Comparison of ENCODE assay signal across 13 mouse cellular contexts in genomic region chr10:76445996-76446681, GRCm38 (mm10). TPM values are rescaled to one million over a fixed set of nuclear protein-coding genes. Genes with fewer than 3 reads are reported as not detected.
DNase-seq lines count a peak whose midpoint lies in the region; ATAC-seq and TF ChIP-seq lines count a peak whose summit lies in the region.
"Had no signal": no experiment of that assay in that cellular context is flagged by ENCODE, and none has a peak within 500 bp of the region (broad histone marks: within the 10 kb centered on the region; RNA-seq: fewer than 3 reads in every experiment).

No protein-coding gene starts in this region.

- peak overlapping the region; percentile 28; the same call in 1 of the 2 replicates for H3K27ac ChIP-seq in kidney, adult 2 months (ENCODE audit: insufficient read depth, low read depth, low read length)
- no peak overlapping the region for H3K27ac ChIP-seq in kidney, embryonic 15.5 days
- H3K27ac ChIP-seq in heart, embryonic 16.5 days (ENCODE audit: low read length), result peak overlapping the region; percentile 44
- H3K27ac ChIP-seq in liver, embryonic 11.5 days (ENCODE audit: low read depth, low read length), result peak overlapping the region; percentile 59
- H3K27ac ChIP-seq: midbrain, embryonic 10.5 days had no signal

- TF ChIP-seq CTCF in kidney, adult 2 months (conservative IDR thresholded peaks at IDR 0.05; ENCODE audit: insufficient read depth, insufficient read length, low read depth, low read length), result no peak

- WGBS in kidney, adult 2 months, result 64% methylated on average over 4 of the region's 4 CpGs
- 71% methylated on average over 4 of the region's 4 CpGs for WGBS in kidney, embryonic 15.5 days
- 70% methylated on average over 4 of the region's 4 CpGs for WGBS in heart, embryonic 16.5 days
- 38% methylated on average over 4 of the region's 4 CpGs for WGBS in liver, embryonic 11.5 days

- H3K27me3 ChIP-seq in kidney, adult 2 months (replicated peaks; ENCODE audit: control insufficient read depth, insufficient read depth, low read length), result no peaks in the 10 kb centered on the region
- H3K27me3 ChIP-seq in kidney, embryonic 15.5 days, result no peaks in the 10 kb centered on the region
- no peaks in the 10 kb centered on the region for H3K27me3 ChIP-seq in heart, embryonic 16.5 days (ENCODE audit: control insufficient read depth, insufficient read depth, low read length)
- no peaks in the 10 kb centered on the region for H3K27me3 ChIP-seq in liver, embryonic 11.5 days (replicated peaks; ENCODE audit: control insufficient read depth, insufficient read depth, low read length)

- no peak overlapping the region for H3K9ac ChIP-seq in kidney, embryonic 15.5 days
- no peak overlapping the region for H3K9ac ChIP-seq in heart, embryonic 16.5 days (ENCODE audit: low read length)
- no peak overlapping the region for H3K9ac ChIP-seq in liver, embryonic 11.5 days (ENCODE audit: low read depth, low read length)

- peak; percentile 39 for DNase-seq in kidney, adult 2 months
- DNase-seq in liver, embryonic 11.5 days (ENCODE audit: low spot score), result no peak
- peak; percentile 43 for DNase-seq in lung, postnatal 25 days (ENCODE audit: low spot score)
- DNase-seq in thymus, postnatal 14 days, result no peak
- DNase-seq in layer of hippocampus, adult 18-20 months (ENCODE audit: low spot score in 2 of 2), result no peak
- DNase-seq in layer of hippocampus, postnatal 10 days (ENCODE audit: low spot score in 2 of 2), result no peak
- DNase-seq: layer of hippocampus, adult 9-11 months had no signal

- no peak for ATAC-seq in kidney, embryonic 15.5 days (replicated peaks; ENCODE audit: low FRiP score)
- no peak for ATAC-seq in heart, embryonic 16.5 days (replicated peaks; ENCODE audit: extremely low read depth, insufficient read depth, low FRiP score)
- ATAC-seq in liver, embryonic 11.5 days (replicated peaks; ENCODE audit: low FRiP score), result no peak
- ATAC-seq: forebrain, embryonic 14.5 days had no signal

- no peak overlapping the region for H3K4me2 ChIP-seq in kidney, embryonic 15.5 days
- no peak overlapping the region for H3K4me2 ChIP-seq in heart, embryonic 16.5 days (ENCODE audit: low read depth, low read length)
- no peak overlapping the region; the same call in 1 of the 2 replicates for H3K4me2 ChIP-seq in liver, embryonic 11.5 days

- no peak for TF ChIP-seq POLR2A in kidney, adult 2 months (IDR thresholded peaks at IDR 0.05; ENCODE audit: low read depth, low read length)

- no peaks in the 10 kb centered on the region for H3K9me3 ChIP-seq in kidney, embryonic 15.5 days (replicated peaks)
- H3K9me3 ChIP-seq in heart, embryonic 16.5 days (replicated peaks; ENCODE audit: control insufficient read depth, low read length), result no peaks in the 10 kb centered on the region
- no peaks in the 10 kb centered on the region for H3K9me3 ChIP-seq in liver, embryonic 11.5 days (ENCODE audit: control insufficient read depth, low read length)
- H3K9me3 ChIP-seq: midbrain, embryonic 10.5 days had no signal

- no peaks in the 10 kb centered on the region for H3K36me3 ChIP-seq in kidney, adult 2 months (ENCODE audit: control insufficient read depth, insufficient read depth, low read length)
- H3K36me3 ChIP-seq in kidney, embryonic 15.5 days, result no peaks in the 10 kb centered on the region
- H3K36me3 ChIP-seq in heart, embryonic 16.5 days (ENCODE audit: control insufficient read depth, insufficient read depth), result no peaks in the 10 kb centered on the region
- H3K36me3 ChIP-seq in liver, embryonic 11.5 days (ENCODE audit: control insufficient read depth, insufficient read depth, low read length), result no peaks in the 10 kb centered on the region

- H3K4me3 ChIP-seq in kidney, adult 2 months (ENCODE audit: insufficient read depth, low read depth, low read length), result no peak overlapping the region
- no peak overlapping the region for H3K4me3 ChIP-seq in kidney, embryonic 15.5 days (replicated peaks)
- no peak overlapping the region for H3K4me3 ChIP-seq in heart, embryonic 16.5 days (ENCODE audit: low read length)
- no peak overlapping the region for H3K4me3 ChIP-seq in liver, embryonic 11.5 days (ENCODE audit: low read depth, low read length)
- H3K4me3 ChIP-seq: midbrain, embryonic 10.5 days had no signal

- peaks cover 8% of the 10 kb centered on the region; the same call in 1 of the 2 replicates for H3K4me1 ChIP-seq in kidney, adult 2 months (ENCODE audit: control insufficient read depth, insufficient read depth, low read length)
- peaks cover 17% of the 10 kb centered on the region for H3K4me1 ChIP-seq in kidney, embryonic 15.5 days
- H3K4me1 ChIP-seq in heart, embryonic 16.5 days (ENCODE audit: control insufficient read depth, insufficient read depth, low read length), result peaks cover 22% of the 10 kb centered on the region
- H3K4me1 ChIP-seq in liver, embryonic 11.5 days (replicated peaks; ENCODE audit: control insufficient read depth, insufficient read depth, low read length), result peaks cover 31% of the 10 kb centered on the region

RNA-seq across cellular contexts. Expression of gene 2610028H24Rik, which starts 2.7 kb away (rescaled TPM):
- 0.08 and 0.12 TPM in 2 replicates for polyA plus RNA-seq in kidney, adult 2 months (2012; rRNA removed)
- polyA plus RNA-seq in kidney, embryonic 15.5 days (2015; fragmentation: Nextera tagmentation; extraction: Ambion mirVana), result not detected in 2 replicates
- polyA plus RNA-seq in heart, embryonic 16.5 days (2015; fragmentation: Nextera tagmentation; extraction: Ambion mirVana), result 0.76 and 1.1 TPM in 2 replicates
- polyA plus RNA-seq in liver, embryonic 11.5 days (2014; fragmentation: Nextera tagmentation; extraction: Ambion mirVana), result not detected in 2 replicates
- not detected for total RNA-seq in layer of hippocampus, adult 18-20 months (2021)
- not detected for total RNA-seq in layer of hippocampus, postnatal 10 days (2021)
- total RNA-seq: neutrophil, adult 5-6 weeks had no signal
- polyA plus RNA-seq: forebrain, embryonic 14.5 days; midbrain, embryonic 10.5 days had no signal

RNA-seq across cellular contexts. Expression of gene Pcnt, which starts 3.6 kb away (rescaled TPM):
- 14.6 and 14.9 TPM in 2 replicates for polyA plus RNA-seq in kidney, adult 2 months (2012; rRNA removed)
- 13.4 and 16.9 TPM in 2 replicates for polyA plus RNA-seq in kidney, embryonic 15.5 days (2015; fragmentation: Nextera tagmentation; extraction: Ambion mirVana)
- polyA plus RNA-seq in heart, embryonic 16.5 days (2015; fragmentation: Nextera tagmentation; extraction: Ambion mirVana), result 12.6 and 12.9 TPM in 2 replicates
- 17.9 and 27.6 TPM in 2 replicates for polyA plus RNA-seq in liver, embryonic 11.5 days (2014; fragmentation: Nextera tagmentation; extraction: Ambion mirVana)
- 10 to 100 TPM; 20.6 to 23.2 TPM for total RNA-seq in layer of hippocampus, adult 18-20 months (2021)
- total RNA-seq in layer of hippocampus, postnatal 10 days (2021), result 10 to 100 TPM; 14.6 to 15.8 TPM

RNA-seq across cellular contexts. Expression of gene AC141477.1, which starts 5.9 kb away (rescaled TPM):
- not detected in 2 replicates for polyA plus RNA-seq in kidney, adult 2 months (2012; rRNA removed)
- polyA plus RNA-seq in kidney, embryonic 15.5 days (2015; fragmentation: Nextera tagmentation; extraction: Ambion mirVana), result not detected in 2 replicates
- polyA plus RNA-seq in heart, embryonic 16.5 days (2015; fragmentation: Nextera tagmentation; extraction: Ambion mirVana), result not detected in 2 replicates
- not detected in 2 replicates for polyA plus RNA-seq in liver, embryonic 11.5 days (2014; fragmentation: Nextera tagmentation; extraction: Ambion mirVana)
- not detected for total RNA-seq in layer of hippocampus, adult 18-20 months (2021)
- total RNA-seq in layer of hippocampus, postnatal 10 days (2021), result not detected
- total RNA-seq: heart, postnatal 14 days had no signal
- polyA plus RNA-seq: forebrain, embryonic 14.5 days; midbrain, embryonic 10.5 days had no signal

RNA-seq across cellular contexts. Expression of gene Mcm3ap, which starts 22.6 kb away (rescaled TPM):
- polyA plus RNA-seq in kidney, adult 2 months (2012; rRNA removed), result 16.6 and 18.3 TPM in 2 replicates
- polyA plus RNA-seq in kidney, embryonic 15.5 days (2015; fragmentation: Nextera tagmentation; extraction: Ambion mirVana), result 50.9 and 52.1 TPM in 2 replicates
- 33.3 and 36.9 TPM in 2 replicates for polyA plus RNA-seq in heart, embryonic 16.5 days (2015; fragmentation: Nextera tagmentation; extraction: Ambion mirVana)
- 57.8 and 60.9 TPM in 2 replicates for polyA plus RNA-seq in liver, embryonic 11.5 days (2014; fragmentation: Nextera tagmentation; extraction: Ambion mirVana)
- 10 to 100 TPM; 57.1 to 58.0 TPM for total RNA-seq in layer of hippocampus, adult 18-20 months (2021)
- total RNA-seq in layer of hippocampus, postnatal 10 days (2021), result 10 to 100 TPM; 47.0 to 49.1 TPM

RNA-seq across cellular contexts. Expression of gene Ybey, which starts 22.8 kb away (rescaled TPM):
- 3.1 and 3.3 TPM in 2 replicates for polyA plus RNA-seq in kidney, adult 2 months (2012; rRNA removed)
- 7.5 and 7.8 TPM in 2 replicates for polyA plus RNA-seq in kidney, embryonic 15.5 days (2015; fragmentation: Nextera tagmentation; extraction: Ambion mirVana)
- 4.9 and 5.4 TPM in 2 replicates for polyA plus RNA-seq in heart, embryonic 16.5 days (2015; fragmentation: Nextera tagmentation; extraction: Ambion mirVana)
- 6.3 and 6.6 TPM in 2 replicates for polyA plus RNA-seq in liver, embryonic 11.5 days (2014; fragmentation: Nextera tagmentation; extraction: Ambion mirVana)
- total RNA-seq in layer of hippocampus, adult 18-20 months (2021), result 1 to 10 TPM; 4.7 to 4.8 TPM
- 1 to 10 TPM; 3.5 to 3.7 TPM for total RNA-seq in layer of hippocampus, postnatal 10 days (2021)

Comparison
In these comparisons a context has a peak if more than half of its experiments do, and no peak if none do; other contexts are left out.
1. DNase-seq: peak in kidney, adult 2 months (single experiment) and lung, postnatal 25 days (single experiment); none in liver, embryonic 11.5 days (single experiment), thymus, postnatal 14 days (single experiment), layer of hippocampus, adult 18-20 months (0 of 2) and layer of hippocampus, postnatal 10 days (0 of 2).